Mouse (Mus musculus) ovary, adult 18-20 months (tissue): ENCODE data around the gene Tekt2.

Source experiments
- DNase-seq: peaks from one replicate; pipeline ENCODE4 v3.0.0; 2022; ENCODE audit warnings: low spot score, mixed read lengths

The Tekt2 gene

DNA sequence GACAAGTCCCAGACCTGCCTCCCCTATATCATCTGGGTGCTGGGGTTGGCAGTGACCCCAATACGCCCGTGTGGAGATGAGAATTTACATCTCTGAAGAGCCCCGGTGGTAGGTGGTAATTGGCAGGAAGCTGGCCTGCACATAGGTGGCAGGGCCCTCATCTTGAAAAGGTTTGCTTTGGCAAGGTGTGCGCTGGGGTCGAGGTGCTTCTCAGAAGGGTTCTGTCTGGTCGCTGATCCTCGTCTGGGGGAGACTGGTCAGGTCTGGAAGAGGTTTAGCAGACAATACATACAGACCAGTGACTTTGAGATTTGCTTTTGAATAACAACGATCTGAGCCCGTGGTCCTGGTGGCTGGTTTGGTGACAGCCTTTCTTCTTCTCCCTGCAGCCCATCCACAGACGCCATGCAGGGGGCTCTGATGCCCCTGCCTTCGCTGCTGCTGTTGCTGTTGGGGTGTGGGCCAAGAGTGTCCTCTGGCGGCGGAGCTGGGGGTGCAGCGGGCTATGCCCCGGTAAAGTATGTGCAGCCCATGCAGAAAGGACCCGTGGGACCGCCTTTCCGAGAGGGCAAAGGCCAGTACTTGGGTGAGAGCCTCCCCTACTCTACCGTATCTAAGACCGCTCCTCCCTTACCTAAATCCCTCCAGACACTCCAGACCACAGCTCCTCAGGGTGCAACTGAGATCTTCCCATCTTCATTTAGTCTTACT is 16.1 kb downstream of the Tekt2 start:
- DNase-seq: no peak

DNA sequence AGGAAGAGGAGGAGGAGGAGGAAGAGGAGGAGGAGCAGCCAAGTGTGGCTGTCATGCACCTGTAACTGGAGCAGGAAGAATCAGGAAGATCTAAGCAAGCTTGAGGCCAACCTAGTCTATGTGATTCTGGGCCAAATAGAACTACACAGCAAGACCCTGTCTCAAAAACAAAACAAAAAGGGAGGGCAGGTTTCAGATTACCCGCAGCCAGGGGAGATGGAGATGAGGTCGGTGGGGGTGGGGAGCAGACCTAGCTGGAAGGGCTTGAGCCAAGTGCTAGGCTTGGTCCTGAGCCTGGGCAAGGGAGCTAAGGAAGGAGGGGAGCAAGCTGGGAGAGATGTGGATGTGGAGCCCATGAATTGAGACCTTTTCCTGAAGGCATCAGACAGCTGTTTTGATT is 18.7 kb downstream of the Tekt2 start:
- no peak for DNase-seq

DNA sequence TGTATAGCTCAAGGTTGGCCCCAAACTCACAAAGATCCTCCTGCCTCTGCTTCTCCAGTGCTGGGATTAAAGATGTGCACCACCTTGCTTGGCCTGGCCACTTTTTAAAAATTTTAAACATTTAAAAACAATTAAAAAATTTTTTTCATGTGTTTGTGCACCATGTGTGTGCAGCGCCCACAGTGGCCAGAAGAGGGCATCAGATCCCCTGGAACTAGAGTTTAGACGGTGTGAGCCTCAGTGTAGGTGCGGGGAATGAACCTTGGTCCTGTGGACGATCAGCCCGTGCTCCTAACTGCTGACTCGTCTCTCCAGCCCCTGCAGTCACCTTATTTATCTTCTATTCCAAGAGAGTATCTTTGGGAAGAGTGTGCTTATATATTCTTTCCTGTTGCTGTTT is 19.4 kb downstream of the Tekt2 start:
- DNase-seq: no peak

DNA sequence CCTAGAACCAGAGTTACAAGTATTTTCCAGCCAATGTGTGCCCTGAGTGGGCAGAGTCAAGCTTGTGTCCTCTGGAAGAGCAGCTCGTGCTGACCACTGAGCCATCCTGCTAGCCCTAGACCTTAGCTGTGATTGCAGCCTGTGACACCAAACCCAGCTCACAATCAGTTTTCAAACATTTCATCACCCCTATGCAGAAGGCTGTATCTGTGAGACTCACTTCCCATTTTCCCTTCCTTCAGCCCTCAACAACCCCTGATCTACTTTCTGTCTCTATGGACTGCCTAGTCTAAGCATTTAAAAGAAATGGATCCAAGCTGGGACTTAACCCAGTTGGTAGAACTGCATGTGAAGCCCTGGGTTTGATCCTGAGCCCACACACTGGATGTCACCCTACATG is 20.1 kb downstream of the Tekt2 start:
- DNase-seq: no peak

DNA sequence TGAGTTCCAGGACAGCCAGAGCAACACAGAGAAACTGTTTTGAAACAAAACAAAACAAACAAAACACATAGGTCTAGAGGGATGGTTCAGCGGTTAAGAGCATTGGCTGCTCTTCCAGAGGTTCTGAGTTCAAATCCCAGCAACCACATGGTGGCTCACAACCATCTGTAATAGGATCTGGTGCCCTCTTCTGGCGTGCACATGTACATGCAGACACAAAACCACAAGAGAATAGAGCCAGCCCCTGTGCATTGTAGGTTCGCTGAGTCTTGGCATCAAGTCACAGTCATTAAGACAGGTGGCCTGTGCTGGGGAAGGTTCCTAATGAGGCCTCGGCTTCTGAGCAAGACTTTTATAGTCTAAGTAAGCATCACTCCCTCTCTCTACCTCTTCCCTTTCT is 21.6 kb downstream of the Tekt2 start:
- DNase-seq: no peak

DNA sequence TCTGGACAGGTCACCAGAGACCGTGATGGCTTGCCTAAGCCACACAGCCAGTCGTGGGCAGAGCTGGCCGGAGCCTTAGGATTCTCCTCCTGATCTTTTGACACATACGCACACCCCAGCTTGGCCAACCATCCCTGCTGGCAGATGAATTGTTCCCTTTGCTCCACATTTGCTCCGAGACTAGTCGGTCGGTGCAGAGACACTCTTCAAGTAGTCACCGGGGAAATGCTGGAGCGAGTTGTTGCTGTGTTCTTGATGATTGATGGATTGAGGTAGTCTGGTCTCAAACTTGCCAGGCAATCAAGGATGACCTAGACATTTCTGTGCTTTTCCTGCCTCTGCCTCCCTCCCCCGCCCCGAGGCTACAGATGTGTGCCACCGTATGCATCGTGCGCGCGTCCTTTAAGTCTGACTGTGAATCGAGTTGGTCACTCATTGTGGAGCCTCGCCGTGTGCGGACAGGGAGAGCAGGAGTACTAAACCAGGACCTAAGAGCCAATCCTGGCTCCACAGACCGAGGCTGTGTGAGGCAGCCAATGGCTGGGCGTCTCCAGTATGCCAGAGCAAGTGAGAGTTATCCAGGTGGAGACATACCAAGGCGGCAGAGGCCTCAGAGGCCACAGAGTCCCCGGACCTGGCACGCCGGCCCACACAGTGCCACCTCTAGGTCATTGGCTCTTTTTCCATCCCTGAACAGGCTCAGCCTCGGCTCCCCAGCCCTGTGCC is 23.7 kb downstream of the Tekt2 start:
- no peak for DNase-seq

DNA sequence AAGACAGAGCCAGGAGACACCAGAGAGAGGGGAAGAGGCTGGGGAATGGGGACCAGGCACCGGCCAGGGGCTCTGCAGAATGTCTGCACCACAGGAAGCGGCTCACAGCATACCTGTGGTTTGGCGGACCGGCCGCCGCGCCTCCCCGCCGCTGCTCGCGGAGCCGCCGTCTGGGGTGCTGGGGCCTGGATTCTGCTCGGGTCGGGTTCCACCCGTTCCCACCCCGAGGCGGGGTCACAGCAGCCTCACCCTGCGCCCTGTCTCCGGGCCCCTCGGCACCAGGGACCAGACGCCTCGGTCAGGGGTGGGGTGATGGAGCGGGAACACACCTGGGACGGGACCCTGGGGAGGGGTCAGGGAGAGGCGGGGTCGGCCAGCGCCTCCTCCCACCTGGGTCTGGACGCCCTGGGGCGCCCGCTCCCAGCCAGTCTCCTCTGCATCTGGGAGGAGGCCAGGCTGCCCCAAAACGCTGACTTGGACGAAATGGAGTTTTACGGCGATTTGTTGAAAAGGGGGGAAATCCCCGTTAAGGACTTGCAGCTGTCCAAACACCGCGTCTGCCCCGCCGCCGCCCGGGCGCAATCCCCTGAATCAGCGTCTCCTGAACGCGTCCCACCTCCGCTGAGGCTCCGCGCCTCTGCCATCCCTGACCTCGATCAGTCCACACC is 24.4 kb downstream of the Tekt2 start:
- no peak for DNase-seq

DNA sequence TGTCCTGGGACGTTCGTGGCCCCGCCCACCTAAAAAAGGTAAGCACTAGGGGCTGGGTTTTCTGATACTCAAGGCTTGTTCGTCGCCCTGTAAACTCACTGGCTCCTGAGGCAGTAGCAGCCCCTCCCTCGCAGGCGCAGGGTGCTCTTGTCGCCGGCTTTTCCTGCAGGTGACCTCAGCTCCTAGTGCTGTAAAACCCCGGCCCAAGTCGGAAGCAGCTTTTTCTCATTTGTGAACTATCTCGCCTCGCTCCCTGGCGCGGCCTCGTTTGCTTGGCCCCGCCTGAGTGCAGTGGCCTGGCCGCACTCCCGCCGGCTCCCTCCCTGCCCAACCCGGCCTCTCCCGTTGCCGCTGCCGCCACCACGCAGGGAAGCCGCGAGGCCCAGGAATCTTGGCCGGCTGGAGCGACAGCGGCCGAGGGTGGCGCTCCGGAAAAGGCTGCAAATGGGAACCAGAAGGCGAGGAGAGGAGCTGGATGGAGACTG is 28.8 kb downstream of the Tekt2 start:
- DNase-seq: peak; percentile 52

DNA sequence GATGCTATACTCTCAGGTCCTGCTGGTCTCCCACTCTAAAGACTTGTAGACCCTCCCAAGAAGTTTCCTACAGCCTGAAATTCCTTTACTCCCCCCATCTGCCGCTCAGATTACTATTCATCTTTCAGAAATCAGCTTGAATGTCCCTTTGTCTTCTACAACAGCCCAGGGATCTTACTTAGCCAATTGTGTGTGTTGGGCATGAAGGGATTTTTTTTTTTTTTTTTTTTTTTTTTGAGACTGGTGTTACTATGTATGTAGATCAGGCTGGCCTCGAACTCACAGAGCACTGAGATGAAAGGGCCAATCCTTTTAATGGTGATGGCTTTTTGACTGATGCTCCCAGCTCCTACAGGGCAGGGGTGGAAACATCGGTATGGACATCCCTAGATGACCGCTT is 29.6 kb downstream of the Tekt2 start:
- no peak for DNase-seq

DNA sequence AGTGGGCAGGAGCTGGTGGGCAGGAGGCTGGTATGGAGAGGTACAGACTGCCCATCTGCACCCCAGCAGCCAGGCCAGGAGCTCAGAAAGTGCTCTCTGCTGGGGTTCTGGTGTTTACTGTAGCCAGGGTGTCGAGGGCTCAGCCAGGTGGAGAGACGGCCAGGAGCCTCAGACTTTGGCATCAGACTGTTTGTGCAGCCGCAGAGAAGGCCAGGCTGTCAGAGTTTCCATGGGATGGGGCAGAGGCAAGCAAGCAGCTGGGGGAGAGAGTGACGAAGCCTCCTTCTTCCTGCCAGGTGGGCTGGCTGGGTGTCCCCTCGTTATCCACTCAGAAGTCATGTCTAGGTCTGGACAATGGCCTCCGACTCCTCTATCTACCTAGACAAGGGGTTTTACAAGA is 30.3 kb downstream of the Tekt2 start:
- DNase-seq: no peak

DNA sequence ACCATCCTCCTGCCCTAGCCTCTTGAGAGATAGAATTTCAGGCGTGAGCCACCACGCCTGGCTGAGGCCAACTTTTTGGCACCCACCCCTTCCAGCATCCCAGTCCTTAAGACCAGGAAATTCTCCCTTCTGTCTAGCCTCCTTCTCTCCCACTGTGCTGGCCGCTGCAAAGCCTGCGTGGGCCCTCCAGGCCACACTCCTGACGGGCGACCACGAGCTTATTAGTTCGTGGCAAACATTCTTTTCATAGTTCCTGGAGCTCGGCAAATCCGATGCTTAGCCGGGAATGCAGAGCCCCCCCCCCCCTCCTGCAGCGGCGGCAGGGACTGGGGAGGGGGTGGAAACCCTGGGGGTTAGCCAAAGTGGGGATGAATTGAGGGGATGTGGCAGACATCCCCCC is 34.3 kb downstream of the Tekt2 start:
- DNase-seq: no peak

DNA sequence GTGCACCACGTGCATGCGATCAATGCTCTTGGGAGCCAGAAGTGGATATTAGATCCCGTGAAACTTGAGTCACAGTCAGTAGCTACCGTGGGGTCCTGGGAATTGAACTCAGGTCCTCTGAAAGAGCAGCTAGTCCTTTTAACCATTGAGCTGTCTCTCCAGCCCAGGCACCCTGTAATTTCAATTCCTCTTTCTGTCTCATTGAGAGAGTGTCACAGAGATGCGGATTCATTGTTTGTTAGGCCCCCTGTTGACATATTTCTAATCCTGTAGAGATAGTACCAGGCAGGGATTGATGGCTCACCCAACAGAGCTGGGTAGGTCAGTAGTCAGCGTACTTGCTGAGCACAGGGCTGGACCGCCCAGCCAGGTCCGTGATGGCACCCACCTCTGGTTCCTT is 35.2 kb downstream of the Tekt2 start:
- no peak for DNase-seq

DNA sequence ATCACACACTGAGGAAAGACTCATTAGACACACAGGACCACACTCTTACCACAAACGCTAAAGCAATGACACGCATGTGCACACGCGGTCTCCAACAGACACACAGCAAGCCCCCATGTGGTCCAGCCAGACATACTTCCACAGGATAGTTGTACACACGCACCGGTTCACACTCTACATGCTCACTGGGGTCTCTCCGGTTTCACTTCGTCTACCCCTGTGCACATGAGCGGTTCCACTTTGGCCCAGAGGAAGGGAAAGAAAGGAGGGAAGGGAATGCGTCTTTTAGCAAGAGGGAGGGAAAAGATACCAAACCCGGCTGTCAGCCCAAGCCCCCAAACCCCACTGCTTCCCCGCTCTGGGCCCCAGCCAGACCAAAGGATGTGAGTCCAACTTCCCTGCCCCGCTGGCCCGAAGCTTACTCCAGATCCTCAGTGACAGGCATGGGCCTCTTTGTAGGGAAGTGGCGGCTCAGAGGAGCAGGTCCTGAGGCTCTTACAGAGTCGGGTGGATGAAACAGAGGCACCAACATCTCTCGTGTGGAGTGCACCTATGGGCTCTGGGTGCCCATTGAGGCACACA is 37.3 kb downstream of the Tekt2 start:
- DNase-seq: no peak

DNA sequence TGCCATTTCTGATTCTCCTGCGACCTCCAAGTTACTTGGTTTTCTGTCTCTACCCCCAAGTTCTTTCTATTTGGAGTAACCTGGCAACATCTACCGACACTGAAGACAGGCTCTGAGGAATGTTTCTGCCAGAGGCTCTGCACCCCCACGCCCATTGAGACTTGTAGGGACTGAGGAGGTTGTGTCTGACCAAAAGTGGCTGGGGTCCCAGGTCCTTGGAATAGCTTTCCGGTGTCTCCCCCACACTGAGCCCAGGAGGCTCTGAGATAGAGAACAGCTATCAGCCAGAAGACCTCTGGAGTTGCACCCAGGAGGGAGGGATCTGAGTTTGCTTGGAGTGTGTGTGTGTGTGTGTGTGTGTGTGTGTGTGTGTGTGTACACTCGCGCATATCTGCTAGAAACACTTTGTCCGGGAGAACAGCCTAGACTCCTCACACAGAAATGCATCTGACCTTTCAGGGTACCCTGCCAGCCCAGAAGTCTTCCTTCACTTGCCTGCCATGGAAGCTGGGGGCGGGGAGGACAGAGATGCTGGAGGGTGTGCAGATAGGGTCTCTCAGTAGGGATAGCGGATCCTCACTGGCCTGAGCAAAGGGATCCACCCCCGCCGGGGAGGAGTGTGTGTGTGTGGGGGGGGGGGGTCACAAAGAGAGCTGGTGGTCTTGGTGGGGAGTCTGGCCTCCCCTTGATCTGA is 38.0 kb downstream of the Tekt2 start:
- no peak for DNase-seq

DNA sequence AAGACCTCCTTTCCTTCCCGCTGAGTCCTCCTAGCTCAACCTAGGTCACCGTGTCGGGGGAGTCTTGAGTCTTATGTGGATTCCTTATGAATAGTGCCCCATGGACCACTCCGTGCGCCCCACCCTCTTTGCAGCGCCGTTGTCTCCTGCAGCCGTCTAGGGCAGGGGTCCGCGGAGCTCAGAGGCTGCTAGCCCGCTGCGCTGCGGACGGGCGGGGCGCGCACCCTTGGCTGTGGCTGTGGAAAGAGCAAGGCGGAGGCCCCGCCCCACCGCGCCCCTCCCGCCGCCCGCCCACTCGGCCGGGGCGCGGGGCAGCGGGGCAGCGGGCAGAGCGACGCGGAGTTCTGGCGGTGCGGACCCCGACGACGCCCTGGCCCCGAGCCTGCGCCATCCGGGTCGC is 39.0 kb downstream of the Tekt2 start, which contains the start of gene Col8a2:
Col8a2 (plus strand) TSS at position 302 of the 400 bp plus-strand sequence.
- DNase-seq: no peak

DNA sequence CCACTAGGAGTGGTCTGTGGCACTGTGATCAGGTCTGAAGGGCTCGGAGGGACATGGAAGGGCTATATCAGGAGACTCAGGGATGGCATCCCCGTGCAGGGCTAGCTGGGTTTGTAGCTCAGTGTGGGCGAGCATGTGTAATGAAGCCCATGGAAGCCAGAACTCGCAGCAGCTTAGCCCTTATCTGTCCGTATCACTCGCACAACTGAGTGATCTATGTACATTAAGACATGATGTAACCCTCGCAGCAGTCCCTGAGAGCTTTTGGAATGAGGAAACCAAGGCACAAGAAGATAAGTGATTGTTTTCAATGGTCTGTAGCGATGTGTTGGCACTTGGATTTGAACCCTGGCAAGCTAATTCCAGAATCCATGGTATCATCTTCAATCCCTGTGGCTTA is 41.9 kb downstream of the Tekt2 start:
- DNase-seq: no peak

DNA sequence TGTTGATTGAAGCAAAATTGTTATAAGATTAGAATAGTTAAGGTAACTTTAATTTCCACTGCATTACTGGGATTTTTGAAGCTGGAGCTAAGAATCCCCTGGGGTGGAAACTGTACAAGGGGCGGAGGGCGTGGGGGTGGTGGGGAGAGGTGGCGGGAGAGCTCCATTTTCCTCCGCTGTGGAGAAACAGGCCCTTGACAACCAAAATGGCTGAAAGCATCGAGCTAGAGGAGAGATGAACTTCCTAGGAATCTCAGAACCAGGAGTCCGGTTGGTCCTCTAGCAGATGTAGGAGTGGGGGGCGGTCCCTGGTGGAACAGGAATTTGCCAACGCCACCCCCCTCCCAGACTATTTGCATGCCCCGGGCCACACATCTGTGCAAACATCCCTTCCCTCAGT is 43.8 kb downstream of the Tekt2 start:
- DNase-seq: no peak

DNA sequence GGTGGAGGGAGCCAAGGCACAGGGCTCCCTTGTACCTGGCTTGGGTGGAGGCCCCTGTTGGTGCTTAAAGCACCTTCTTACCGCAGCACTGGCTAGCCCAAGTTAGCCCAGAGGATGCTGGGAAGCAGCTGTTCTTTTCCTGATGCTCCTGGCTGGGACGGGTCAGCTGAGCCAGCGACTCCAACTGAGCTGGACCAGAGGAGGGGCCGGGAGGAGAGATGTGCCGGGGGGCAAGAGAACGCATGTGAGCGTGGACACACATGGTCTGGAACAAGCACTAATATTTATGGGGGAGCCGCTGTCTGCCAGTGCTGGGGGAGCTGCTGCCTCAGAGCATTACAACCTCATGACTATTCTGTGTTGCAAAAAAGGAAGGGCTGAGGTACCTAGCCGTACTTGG is 46.5 kb downstream of the Tekt2 start:
- DNase-seq: no peak

DNA sequence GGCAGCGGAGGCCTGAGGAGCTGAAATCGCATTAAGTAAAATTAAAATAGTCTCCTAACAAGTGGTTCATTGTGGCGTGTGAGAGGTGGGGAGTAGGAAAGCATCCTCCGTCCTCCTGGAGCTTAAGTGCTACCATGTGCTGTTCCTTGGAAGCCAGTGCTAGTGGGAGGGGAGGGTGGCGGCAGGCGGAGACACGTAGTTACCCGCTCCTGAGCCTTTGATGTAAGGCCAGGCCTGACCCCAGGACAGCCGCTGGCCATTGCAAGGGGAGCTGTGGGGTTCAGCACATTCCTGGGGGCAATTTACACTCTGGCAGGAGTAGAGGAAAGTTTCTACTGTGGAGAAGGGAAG is 46.9 kb downstream of the Tekt2 start:
- no peak for DNase-seq

DNA sequence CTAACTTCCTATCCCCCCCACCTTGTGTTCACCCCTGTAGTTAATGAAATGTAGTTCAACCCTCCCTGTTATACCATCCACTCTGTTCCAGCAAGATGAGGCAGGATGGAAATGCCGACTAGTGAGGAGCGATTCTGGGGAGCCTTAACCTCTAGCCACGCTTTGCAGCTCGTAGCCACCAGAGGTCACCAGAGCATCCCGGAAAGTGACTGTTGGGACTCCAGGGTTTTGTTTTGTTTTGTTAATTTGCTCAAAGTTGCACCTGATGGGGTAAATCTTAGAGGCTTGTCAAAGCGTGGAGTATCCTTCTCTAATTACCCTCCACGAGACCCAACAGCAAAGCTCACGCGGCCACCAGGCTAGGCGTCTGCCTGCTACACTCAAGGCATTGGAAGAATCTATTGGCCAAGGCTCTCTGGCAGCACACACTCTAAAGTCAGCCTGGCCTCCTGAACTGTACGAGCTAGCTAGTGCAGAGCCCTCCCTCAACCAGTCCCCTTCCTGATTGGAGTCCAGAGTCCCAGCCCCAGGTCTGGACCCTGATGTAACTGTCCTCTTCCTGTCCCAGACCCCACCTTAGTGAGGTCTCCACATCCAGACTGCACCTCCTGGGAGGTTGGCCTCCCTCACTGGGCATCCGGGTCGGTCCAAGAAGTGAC is 47.5 kb downstream of the Tekt2 start:
- DNase-seq: no peak

DNA sequence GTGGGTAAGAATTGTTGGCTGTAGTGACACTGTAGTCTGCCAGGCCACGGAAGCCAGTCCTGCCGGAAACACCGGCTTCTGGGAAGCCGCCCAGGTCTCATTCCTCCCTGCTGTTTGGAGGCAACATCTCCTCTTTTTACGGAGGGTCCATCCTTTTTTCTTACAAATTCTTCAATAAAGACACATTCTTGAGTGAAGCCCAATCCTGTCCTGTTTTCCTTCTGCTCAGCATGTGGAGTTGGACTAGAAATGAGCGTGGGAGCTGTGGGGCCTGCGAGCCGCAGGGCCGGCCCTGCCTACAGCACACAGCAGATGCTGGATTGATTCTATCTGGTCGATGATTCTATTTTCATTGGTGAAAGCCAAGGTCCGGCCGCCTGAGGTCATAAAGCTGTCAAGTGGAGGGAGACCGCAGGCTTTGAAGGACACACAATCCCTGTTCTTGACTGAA is 49.8 kb downstream of the Tekt2 start:
- peak; percentile 53 for DNase-seq

DNA sequence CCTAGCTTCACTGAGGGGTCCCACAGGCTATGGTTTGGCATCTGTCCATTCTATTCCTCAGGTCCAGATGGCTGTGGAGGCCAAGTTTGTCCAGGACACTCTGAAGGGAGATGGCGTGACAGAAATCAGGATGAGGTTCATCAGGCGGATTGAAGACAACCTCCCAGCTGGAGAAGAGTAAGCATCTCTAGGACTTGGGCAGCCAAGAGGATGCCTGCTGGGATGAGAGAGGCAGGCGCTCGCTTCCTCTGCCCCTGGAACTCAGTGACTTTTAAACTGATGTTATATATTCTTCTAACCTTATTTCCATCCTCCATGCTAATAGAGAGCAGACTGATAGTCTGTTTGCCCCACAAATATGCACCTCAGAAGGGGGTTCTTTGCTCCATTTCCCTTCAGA is 50.4 kb downstream of the Tekt2 start:
- no peak for DNase-seq
